Mouse (Mus musculus) hindbrain, embryonic 11.5 days (tissue): ENCODE measurements around the gene Il15. TPM values are rescaled to one million over a fixed set of nuclear protein-coding genes. Genes with fewer than 3 reads are reported as not detected.

Source experiments
- ATAC-seq: fragments of 200-750 bp; cut with Nextera tagmentation; 2 replicates; pipeline ENCODE4 v1.8.0; 2017; ENCODE audit warnings: mild to moderate bottlenecking, moderate TSS enrichment, moderate library complexity; ENCODE audit not compliant: low FRiP score
- DNase-seq: peaks from one replicate; pipeline ENCODE4 v3.0.0-alpha.2; 2015; ENCODE audit warnings: low spot score
- H3K27ac ChIP-seq: fragments of 300-500 bp; sonication (generic); 2 replicates; pipeline ENCODE4 v1.5.1; 2014; ENCODE audit warnings: mild to moderate bottlenecking, low read depth, low read length
- H3K27me3 ChIP-seq: fragments of 300-500 bp; sonication (generic); 2 replicates; pipeline ENCODE4 v1.6.1; 2014; ENCODE audit warnings: mild to moderate bottlenecking, low read length, moderate library complexity, mixed read lengths; ENCODE audit not compliant: control insufficient read depth, insufficient read depth
- H3K36me3 ChIP-seq: fragments of 300-500 bp; sonication (generic); 2 replicates; pipeline ENCODE4 v1.6.1; 2014; ENCODE audit warnings: mild to moderate bottlenecking, low read length, moderate library complexity, mixed read lengths; ENCODE audit not compliant: control insufficient read depth, insufficient read depth
- H3K4me1 ChIP-seq: fragments of 300-500 bp; sonication (generic); replicated peaks from 2 replicates; pipeline ENCODE4 v1.6.1; 2014; ENCODE audit warnings: low read length, mixed read lengths; ENCODE audit not compliant: control insufficient read depth, insufficient read depth
- H3K4me2 ChIP-seq: fragments of 300-500 bp; sonication (generic); replicated peaks from 2 replicates; pipeline ENCODE4 v1.6.1; 2014; ENCODE audit warnings: mild to moderate bottlenecking, low read depth, low read length
- H3K4me3 ChIP-seq: fragments of 300-500 bp; sonication (generic); 2 replicates; pipeline ENCODE4 v1.5.1; 2014; ENCODE audit warnings: low read depth, low read length
- H3K9ac ChIP-seq: fragments of 300-500 bp; sonication (generic); 2 replicates; pipeline ENCODE4 v1.6.1; 2014; ENCODE audit warnings: low read depth, low read length
- H3K9me3 ChIP-seq: fragments of 300-500 bp; sonication (generic); 2 replicates; pipeline ENCODE4 v1.6.1; 2016; ENCODE audit warnings: low read length; ENCODE audit not compliant: control insufficient read depth
- WGBS: fragments of 180-500 bp; shearing (Covaris S2); extraction: QIAGEN DNeasy Blood & Tissue Kit; methylation state at CpG from one replicate; pipeline ENCODE4 v1.1.7; 2014; 5-methylcytosine and 5-hydroxymethylcytosine counted together
- polyA plus RNA-seq: library from polyadenylated mRNA; unstranded; fragments of >200 nt; fragmentation: Nextera tagmentation; extraction: Ambion mirVana; gene quantifications from 2 replicates; pipeline ENCODE4 v1.2.1, GENCODE M21; 2014

Gene Il15
- polyA plus RNA-seq, 1 experiment from 2014 or later, result 4.0 TPM

DNA sequence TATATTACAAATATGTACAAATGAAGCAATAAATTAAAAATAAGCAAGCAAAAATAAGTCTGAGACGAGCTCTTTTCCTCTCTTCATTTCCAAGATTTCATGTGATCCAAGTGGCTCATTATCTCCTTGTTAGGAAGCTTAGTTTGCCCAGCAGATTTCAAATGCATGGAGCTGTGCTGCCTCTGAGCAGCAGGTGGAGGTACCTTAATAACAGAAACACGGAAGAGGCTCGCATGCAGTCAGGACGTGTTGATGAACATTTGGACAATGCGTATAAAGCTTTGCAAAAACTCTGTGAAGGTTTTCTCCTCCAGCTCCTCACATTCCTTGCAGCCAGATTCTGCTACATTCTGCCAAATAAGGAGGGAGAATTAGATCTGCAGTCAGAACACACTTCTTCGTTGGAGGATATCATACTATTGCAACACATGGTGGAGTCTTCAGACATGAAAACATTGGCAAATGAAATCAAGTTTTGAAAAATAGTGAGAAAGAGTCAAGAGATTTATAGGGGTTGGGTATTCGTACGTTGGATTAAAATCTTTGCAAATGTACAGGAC, 71.3 kb downstream of the Il15 start:
- no peak overlapping the region for H3K4me3 ChIP-seq
- H3K36me3 ChIP-seq, result no peaks in the 10 kb centered on the region
- no peaks in the 10 kb centered on the region for H3K27me3 ChIP-seq
- H3K9ac ChIP-seq, result no peak overlapping the region
- no peak overlapping the region for H3K27ac ChIP-seq
- ATAC-seq (no peak), DNase-seq (no peak)
- H3K4me1 ChIP-seq, result no peaks in the 10 kb centered on the region
- 89% methylated on average over 8 of the region's 8 CpGs for WGBS
- no peaks in the 10 kb centered on the region for H3K9me3 ChIP-seq
- no peak overlapping the region for H3K4me2 ChIP-seq

DNA sequence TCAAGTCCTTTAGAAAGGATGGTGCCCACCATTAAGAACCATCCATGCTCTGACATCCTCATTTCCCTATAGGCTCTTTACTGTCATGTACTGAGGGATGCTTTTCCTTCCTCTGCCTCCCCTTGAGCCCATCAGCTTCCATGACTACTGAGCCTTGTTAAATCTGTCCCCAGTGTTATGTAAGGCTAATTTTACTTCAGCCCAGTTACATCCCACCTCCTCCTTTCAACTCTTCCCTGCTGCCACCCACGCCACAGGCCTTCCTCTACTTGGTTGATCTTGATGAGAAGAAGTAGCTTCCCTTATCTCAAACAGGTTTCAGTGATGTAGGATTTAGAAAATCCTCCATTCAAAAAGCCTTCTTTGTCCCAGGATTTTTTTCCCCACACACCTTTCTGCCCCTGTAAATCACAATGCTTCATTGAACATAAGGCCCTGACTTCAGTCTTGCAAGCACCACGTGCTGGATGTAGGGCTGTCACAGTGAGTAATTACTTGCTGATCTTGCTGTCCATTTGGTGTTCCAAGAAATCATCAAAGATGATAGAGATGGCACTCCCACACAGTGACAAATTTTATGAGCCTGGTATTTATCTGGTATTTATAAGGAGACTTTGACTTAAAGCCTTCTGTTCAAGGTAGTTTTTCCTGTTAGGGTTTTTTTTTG, 74.9 kb downstream of the Il15 start:
- Histone ChIP-seq H3K36me3 (no peaks in the 10 kb centered on the region), H3K4me2 (no peak overlapping the region), H3K9ac (no peak overlapping the region), H3K27ac (no peak overlapping the region), H3K9me3 (no peaks in the 10 kb centered on the region), H3K27me3 (no peaks in the 10 kb centered on the region), H3K4me1 (no peaks in the 10 kb centered on the region), H3K4me3 (no peak overlapping the region)
- 61% methylated on average over 2 of the region's 2 CpGs for WGBS
- DNase-seq (no peak), ATAC-seq (no peak)

DNA sequence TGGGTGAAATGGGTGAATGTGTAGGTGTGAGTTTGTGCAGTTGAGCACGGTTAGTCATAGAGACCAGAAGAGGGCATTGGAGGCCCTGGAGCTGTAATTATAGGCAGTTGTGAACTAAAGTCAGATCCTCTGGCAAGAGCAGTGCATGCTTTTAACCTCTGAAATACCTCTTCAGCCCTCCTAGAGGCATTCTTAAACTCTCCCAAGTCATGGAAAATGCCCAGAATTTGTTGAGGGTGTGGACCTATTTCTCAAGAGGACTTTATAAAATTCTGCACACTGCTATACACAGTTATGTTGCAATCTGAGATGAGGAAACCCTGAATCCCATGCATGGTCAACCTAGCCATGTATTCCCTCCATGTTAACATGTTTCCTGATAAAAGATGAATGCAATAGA, 77.0 kb downstream of the Il15 start:
- no peaks in the 10 kb centered on the region for H3K27me3 ChIP-seq
- ATAC-seq (no peak), DNase-seq (no peak)
- H3K27ac ChIP-seq, result no peak overlapping the region
- no peaks in the 10 kb centered on the region for H3K36me3 ChIP-seq
- 87% methylated on average over 1 of the region's 1 CpGs for WGBS
- H3K4me3 ChIP-seq, result no peak overlapping the region
- H3K4me1 ChIP-seq, result no peaks in the 10 kb centered on the region
- no peak overlapping the region for H3K4me2 ChIP-seq
- no peaks in the 10 kb centered on the region for H3K9me3 ChIP-seq
- no peak overlapping the region for H3K9ac ChIP-seq

DNA sequence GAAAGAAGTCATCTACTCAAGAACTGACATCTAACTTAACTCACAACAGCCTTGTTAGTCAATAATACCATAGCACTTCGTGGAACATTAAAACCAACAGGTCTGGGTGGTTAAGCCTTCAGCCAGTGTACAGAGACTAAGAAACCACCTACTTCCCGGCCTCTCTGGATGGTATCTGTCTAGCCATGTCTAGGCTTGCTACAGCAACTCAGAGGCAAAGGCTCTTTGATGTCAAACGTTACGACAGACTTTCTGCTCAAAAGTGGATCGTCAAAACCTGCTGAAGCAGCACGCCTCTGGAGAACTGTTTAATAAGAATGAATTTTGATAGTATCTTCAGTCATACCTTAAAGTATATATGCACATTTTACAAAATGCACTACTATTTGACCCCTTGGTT, 77.4 kb downstream of the Il15 start:
- 86% methylated on average over 6 of the region's 6 CpGs for WGBS

DNA sequence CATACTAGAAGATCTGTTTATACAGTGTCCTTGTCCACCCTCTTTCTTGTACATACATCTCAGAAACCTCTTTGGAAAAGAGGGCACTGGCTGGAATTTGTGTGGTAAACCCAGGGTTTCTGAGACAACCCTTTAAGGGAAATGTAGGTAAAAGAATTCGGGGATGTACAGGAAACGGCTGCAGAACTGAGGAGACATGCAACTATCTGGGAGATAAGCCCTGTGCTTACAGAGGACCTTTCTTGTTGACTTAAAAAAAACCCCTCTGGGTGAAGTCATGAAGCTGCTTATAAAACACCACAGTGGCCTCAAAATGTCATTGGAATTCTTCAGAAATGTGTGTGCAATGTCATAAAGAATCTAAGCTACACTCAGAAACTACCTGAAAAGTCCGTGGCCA, 85.6 kb downstream of the Il15 start:
- Histone ChIP-seq H3K27me3 (no peaks in the 10 kb centered on the region), H3K4me3 (no peak overlapping the region), H3K9ac (no peak overlapping the region), H3K4me1 (no peaks in the 10 kb centered on the region), H3K36me3 (no peaks in the 10 kb centered on the region), H3K4me2 (no peak overlapping the region), H3K9me3 (no peaks in the 10 kb centered on the region), H3K27ac (no peak overlapping the region)
- ATAC-seq (no peak), DNase-seq (no peak)
- WGBS, result 86% methylated on average over 3 of the region's 3 CpGs

More for the DNA sequence above, 77.4 kb downstream of the Il15 start:
- DNase-seq (no peak), ATAC-seq (no peak)
- no peak overlapping the region for H3K27ac ChIP-seq
- H3K27me3 ChIP-seq, result no peaks in the 10 kb centered on the region
- H3K4me2 ChIP-seq, result no peak overlapping the region
- H3K36me3 ChIP-seq, result no peaks in the 10 kb centered on the region
- no peak overlapping the region for H3K4me3 ChIP-seq
- H3K9me3 ChIP-seq, result no peaks in the 10 kb centered on the region
- H3K9ac ChIP-seq, result no peak overlapping the region
- no peaks in the 10 kb centered on the region for H3K4me1 ChIP-seq

DNA sequence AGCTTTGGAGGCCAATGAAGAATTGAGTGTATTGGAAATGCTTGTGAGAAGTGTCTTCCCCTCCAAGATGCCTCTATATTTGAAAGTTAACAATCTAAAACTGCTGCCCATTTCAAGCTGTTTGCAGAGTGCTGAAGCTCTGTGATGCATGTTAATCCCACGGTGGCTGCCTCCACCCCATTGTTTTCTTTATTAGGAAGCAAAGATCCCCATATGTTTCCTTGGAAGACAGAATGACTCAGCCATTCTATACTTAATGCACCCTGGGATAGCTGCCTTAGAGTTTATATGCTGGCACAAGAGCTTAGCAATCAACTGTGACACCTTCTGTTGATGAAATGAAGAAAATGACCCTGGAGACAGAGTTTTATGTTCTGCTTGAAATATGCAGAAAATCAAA, 96.6 kb downstream of the Il15 start:
- H3K4me3 ChIP-seq, result no peak overlapping the region
- no peak overlapping the region for H3K4me2 ChIP-seq
- no peak for ATAC-seq
- no peak overlapping the region for H3K27ac ChIP-seq
- no peaks in the 10 kb centered on the region for H3K9me3 ChIP-seq
- no peaks in the 10 kb centered on the region for H3K27me3 ChIP-seq
- no peaks in the 10 kb centered on the region for H3K36me3 ChIP-seq
- H3K4me1 ChIP-seq, result no peaks in the 10 kb centered on the region
- WGBS, result 39% methylated on average over 1 of the region's 1 CpGs
- DNase-seq, result no peak
- H3K9ac ChIP-seq, result no peak overlapping the region

DNA sequence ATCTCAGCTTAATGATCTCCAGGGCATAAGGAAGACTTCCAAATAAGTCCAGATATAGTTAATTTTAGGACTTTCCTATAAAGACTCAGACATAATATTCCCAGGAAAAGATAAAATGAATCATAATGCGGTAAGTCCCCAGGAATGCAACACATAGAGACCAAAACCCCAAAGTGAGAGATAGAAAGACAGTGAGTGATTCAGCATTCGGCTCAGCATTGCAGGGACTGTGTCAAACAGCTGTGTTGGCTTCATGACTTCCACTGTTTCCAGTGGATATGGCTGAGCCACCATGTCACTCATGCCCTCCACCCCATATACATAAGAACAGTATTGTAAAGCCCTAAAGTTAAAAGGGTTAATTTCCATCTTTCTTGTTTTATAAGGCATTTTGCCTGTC, 106.8 kb downstream of the Il15 start:
- Histone ChIP-seq H3K27me3 (no peaks in the 10 kb centered on the region), H3K4me3 (no peak overlapping the region), H3K9me3 (no peaks in the 10 kb centered on the region), H3K4me1 (no peaks in the 10 kb centered on the region), H3K36me3 (no peaks in the 10 kb centered on the region), H3K27ac (no peak overlapping the region), H3K4me2 (no peak overlapping the region), H3K9ac (no peak overlapping the region)
- DNase-seq, result no peak
- no peak for ATAC-seq
- 92% methylated on average over 2 of the region's 2 CpGs for WGBS

DNA sequence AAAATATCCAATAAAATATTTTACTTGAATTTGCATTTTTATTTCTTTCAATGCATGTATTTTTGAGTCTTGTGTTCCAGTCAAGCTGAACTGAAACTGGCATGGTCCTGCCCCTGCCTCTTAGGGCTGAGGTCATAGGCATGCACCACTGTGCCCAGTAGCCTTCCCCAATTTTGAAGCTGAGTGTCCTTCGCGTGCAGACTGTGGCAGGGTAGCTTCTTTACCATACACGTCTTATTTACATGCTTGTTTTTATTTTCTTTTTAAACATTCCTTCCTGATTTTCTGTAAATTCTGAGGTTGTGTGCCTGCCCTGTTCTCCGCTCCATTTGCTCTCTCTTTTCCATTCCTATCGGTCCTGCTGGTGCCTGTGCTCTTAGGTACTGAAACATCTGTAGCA, 111.4 kb downstream of the Il15 start:
- no peaks in the 10 kb centered on the region for H3K9me3 ChIP-seq
- no peaks in the 10 kb centered on the region for H3K27me3 ChIP-seq
- WGBS, result 88% methylated on average over 5 of the region's 5 CpGs
- ATAC-seq (no peak), DNase-seq (no peak)
- H3K36me3 ChIP-seq, result no peaks in the 10 kb centered on the region
- H3K4me2 ChIP-seq, result no peak overlapping the region
- H3K27ac ChIP-seq, result no peak overlapping the region
- H3K4me3 ChIP-seq, result no peak overlapping the region
- H3K9ac ChIP-seq, result no peak overlapping the region
- no peaks in the 10 kb centered on the region for H3K4me1 ChIP-seq

DNA sequence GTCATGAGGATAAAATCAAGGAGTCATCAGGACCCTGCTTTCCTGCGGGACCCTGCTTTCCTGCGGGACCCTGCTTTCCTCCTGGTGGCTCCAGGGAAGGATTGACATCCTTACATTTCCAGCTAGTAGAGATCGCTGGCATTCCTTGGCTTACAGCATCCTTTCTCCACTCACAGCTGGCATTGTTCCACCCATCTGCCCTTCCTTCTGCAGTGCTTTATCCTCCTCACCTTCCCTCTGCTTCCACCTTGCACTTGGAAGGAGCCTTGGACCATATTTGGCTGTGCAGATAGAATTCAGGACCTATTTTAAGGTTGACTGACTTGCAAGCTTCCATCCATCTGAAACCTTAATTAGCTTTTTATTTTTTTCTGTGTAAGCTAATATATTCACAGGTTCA, 117.2 kb downstream of the Il15 start:
- no peak for ATAC-seq
- no peak for DNase-seq
- H3K9me3 ChIP-seq, result no peaks in the 10 kb centered on the region
- H3K4me2 ChIP-seq, result no peak overlapping the region
- no peak overlapping the region for H3K27ac ChIP-seq
- no peak overlapping the region for H3K9ac ChIP-seq
- no peak overlapping the region for H3K4me3 ChIP-seq
- H3K27me3 ChIP-seq, result no peaks in the 10 kb centered on the region
- no peaks in the 10 kb centered on the region for H3K4me1 ChIP-seq
- WGBS, result 93% methylated on average over 3 of the region's 3 CpGs
- H3K36me3 ChIP-seq, result no peaks in the 10 kb centered on the region
